Mouse (Mus musculus): Measurements from ENCODE around the gene Cbx3.

- TF ChIP-seq POLR2A (IDR thresholded peaks at IDR 0.05; ENCODE audit: control insufficient read depth, low read depth, low read length) = no peak
- no peak for TF ChIP-seq CTCF (IDR thresholded peaks at IDR 0.05; ENCODE audit: control insufficient read depth, insufficient read depth, insufficient replicate concordance, low read depth, low read length)
These were observed 32.5 kb upstream of the Cbx3 start for GRCm38 (mm10) chr6:51437665-51438064.
